Mouse (Mus musculus) stomach, postnatal 0 days (tissue): ENCODE results near the gene Rsl1.

ENCODE experiments used
- CTCF ChIP-seq: IDR thresholded peaks from 2 replicates; pipeline ENCODE4 v1.5.1; 2016; ENCODE audit warnings: antibody characterized with exemption, low read depth, mild to moderate bottlenecking, moderate library complexity
- EP300 ChIP-seq: optimal IDR thresholded peaks from 2 replicates; pipeline ENCODE3; 2016; ENCODE audit warnings: antibody characterized with exemption

- TF ChIP-seq CTCF = no peak
- TF ChIP-seq EP300 = no peak
Observed at GRCm38 (mm10) chr13:67173723-67174055, 707 bp downstream of the Rsl1 start.
